Mouse (Mus musculus): Measurements from ENCODE around the gene Fryl. TPM values are rescaled to one million over a fixed set of nuclear protein-coding genes. Genes with fewer than 3 reads are reported as not detected.

Gene Fryl
- polyA plus RNA-seq, 1 experiment: 27.6 TPM

DNA sequence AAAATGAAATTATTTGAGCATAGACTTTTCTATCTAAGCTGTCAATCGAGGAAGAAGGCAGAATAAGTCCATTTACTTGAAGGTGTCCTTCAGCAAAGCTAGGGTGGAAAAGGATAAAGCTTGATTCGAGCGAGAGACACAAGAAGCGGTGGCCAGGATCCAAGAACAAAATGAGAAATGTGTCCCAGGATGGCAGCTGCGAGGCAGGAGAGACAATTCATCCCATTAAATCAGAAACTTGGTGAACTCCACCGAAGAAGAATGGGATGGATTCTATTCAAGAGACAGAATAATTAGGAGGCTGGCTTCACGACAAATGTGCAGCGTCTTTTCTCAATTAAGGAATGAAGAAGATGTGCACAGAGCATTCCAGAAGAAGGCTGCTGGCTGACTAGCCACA is 14.5 kb downstream of the Fryl start:
- peaks cover 33% of the 10 kb centered on the region for H3K36me3 ChIP-seq (replicated peaks; ENCODE audit: low read length)
- TF ChIP-seq FLI1 (IDR thresholded peaks at IDR 0.05; ENCODE audit: low read length): no peak
- TF ChIP-seq GATA1 (IDR thresholded peaks at IDR 0.05; ENCODE audit: borderline replicate concordance, low read length): no peak
- H3K4me3 ChIP-seq (replicated peaks): no peak overlapping the region
- no peaks in the 10 kb centered on the region for H3K9me3 ChIP-seq
- H3K4me1 ChIP-seq: peaks cover 73% of the 10 kb centered on the region
- H3K27me3 ChIP-seq (replicated peaks): no peaks in the 10 kb centered on the region

GRCm38 (mm10) chr5:73241332-73241731 is 15.1 kb downstream of the Fryl start:
- H3K27me3 ChIP-seq (replicated peaks): no peaks in the 10 kb centered on the region
- H3K9me3 ChIP-seq: no peaks in the 10 kb centered on the region
- TF ChIP-seq GATA1 (IDR thresholded peaks at IDR 0.05; ENCODE audit: borderline replicate concordance, low read length): no peak
- TF ChIP-seq FLI1 (IDR thresholded peaks at IDR 0.05; ENCODE audit: low read length): no peak
- peaks cover 33% of the 10 kb centered on the region for H3K36me3 ChIP-seq (replicated peaks; ENCODE audit: low read length)
- peak overlapping the region; percentile 42 for H3K4me3 ChIP-seq (replicated peaks)
- H3K4me1 ChIP-seq: peaks cover 72% of the 10 kb centered on the region

DNA sequence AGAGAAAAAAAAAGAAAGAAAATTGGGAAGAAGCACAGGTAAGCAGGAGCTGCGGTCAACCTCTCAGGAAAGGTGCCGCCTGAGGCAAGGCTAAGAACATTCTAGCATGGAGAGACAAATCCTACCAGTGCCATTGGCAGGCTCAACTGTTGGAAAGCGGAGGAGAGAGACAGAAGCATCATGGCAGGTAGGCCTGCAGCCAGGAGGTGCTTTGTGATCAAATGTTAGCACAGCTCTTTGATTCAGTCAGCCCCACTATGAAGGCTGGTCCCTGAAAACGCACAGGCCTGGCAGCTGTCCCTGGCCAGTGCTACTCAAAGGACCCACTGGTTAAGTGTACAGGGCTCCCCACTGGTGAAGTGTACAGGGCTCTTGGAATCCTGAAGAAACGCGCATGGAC is 16.0 kb downstream of the Fryl start:
- Histone ChIP-seq H3K4me1 (peaks cover 65% of the 10 kb centered on the region), H3K9me3 (no peaks in the 10 kb centered on the region), H3K36me3 (replicated peaks; ENCODE audit: low read length) (peaks cover 29% of the 10 kb centered on the region), H3K27me3 (replicated peaks) (no peaks in the 10 kb centered on the region), H3K4me3 (replicated peaks) (no peak overlapping the region)
- no peak for TF ChIP-seq GATA1 (IDR thresholded peaks at IDR 0.05; ENCODE audit: borderline replicate concordance, low read length)
- no peak for TF ChIP-seq FLI1 (IDR thresholded peaks at IDR 0.05; ENCODE audit: low read length)

- H3K4me3 ChIP-seq (replicated peaks): no peak overlapping the region
- H3K4me1 ChIP-seq: peaks cover 77% of the 10 kb centered on the region
- H3K9me3 ChIP-seq: no peaks in the 10 kb centered on the region
- peaks cover 18% of the 10 kb centered on the region for H3K36me3 ChIP-seq (replicated peaks; ENCODE audit: low read length)
- H3K27me3 ChIP-seq (replicated peaks): no peaks in the 10 kb centered on the region
- TF ChIP-seq FLI1 (IDR thresholded peaks at IDR 0.05; ENCODE audit: low read length): no peak
- TF ChIP-seq GATA1 (IDR thresholded peaks at IDR 0.05; ENCODE audit: borderline replicate concordance, low read length): no peak
Observed at GRCm38 (mm10) chr5:73236894-73237334, 19.5 kb downstream of the Fryl start.

DNA sequence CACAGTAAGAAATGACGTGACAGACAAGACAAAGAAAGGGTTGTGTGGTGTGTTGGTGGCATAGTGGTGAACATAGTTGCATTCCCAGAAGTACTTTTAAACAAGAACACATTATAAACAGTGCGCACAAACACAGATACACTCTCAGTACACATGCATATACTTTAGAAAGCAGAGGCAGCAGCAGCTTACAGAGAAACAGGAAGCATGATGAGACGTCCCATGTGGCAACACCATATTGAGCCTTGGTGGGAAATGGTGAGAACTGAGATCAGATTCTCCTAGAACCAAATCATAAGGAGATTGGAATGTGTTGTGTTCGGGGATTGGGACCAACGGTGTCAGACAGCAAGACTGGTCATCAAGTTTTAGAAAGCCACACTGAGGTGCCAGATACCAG is 21.2 kb downstream of the Fryl start:
- H3K4me1 ChIP-seq: peaks cover 78% of the 10 kb centered on the region
- H3K27me3 ChIP-seq (replicated peaks): no peaks in the 10 kb centered on the region
- no peak overlapping the region for H3K4me3 ChIP-seq (replicated peaks)
- peaks cover 18% of the 10 kb centered on the region for H3K36me3 ChIP-seq (replicated peaks; ENCODE audit: low read length)
- H3K9me3 ChIP-seq: no peaks in the 10 kb centered on the region
- TF ChIP-seq FLI1 (IDR thresholded peaks at IDR 0.05; ENCODE audit: low read length) (no peak), GATA1 (IDR thresholded peaks at IDR 0.05; ENCODE audit: borderline replicate concordance, low read length) (no peak)

GRCm38 (mm10) chr5:73233018-73233881 is 23.2 kb downstream of the Fryl start:
- H3K4me1 ChIP-seq: peaks cover 83% of the 10 kb centered on the region
- peaks cover 20% of the 10 kb centered on the region for H3K36me3 ChIP-seq (replicated peaks; ENCODE audit: low read length)
- H3K27me3 ChIP-seq (replicated peaks): no peaks in the 10 kb centered on the region
- no peaks in the 10 kb centered on the region for H3K9me3 ChIP-seq
- TF ChIP-seq FLI1 (IDR thresholded peaks at IDR 0.05; ENCODE audit: low read length) (no peak), GATA1 (IDR thresholded peaks at IDR 0.05; ENCODE audit: borderline replicate concordance, low read length) (no peak)
- H3K4me3 ChIP-seq (replicated peaks): no peak overlapping the region

DNA sequence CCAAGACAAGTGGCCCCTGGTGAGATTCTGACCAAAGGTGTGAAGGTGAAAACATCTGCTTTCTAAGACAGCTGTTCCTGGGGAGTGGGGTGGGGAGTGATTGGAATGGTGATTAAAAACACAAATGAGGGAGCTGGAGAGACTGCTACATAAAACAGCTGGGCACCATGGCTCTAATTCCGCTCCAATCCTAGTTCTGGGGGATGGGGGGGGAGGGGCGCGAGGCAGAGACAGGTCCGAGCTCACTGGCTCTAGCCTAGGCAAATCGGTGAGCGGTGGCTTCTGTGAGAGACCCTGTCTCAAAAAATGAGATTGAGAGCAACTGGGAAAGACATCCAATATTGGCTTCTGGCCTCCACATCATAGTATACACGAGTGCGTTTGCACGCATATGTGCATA is 24.2 kb downstream of the Fryl start:
- no peaks in the 10 kb centered on the region for H3K27me3 ChIP-seq (replicated peaks)
- peaks cover 83% of the 10 kb centered on the region for H3K4me1 ChIP-seq
- H3K4me3 ChIP-seq (replicated peaks): no peak overlapping the region
- H3K36me3 ChIP-seq (replicated peaks; ENCODE audit: low read length): peaks cover 24% of the 10 kb centered on the region
- H3K9me3 ChIP-seq: no peaks in the 10 kb centered on the region
- TF ChIP-seq FLI1 (IDR thresholded peaks at IDR 0.05; ENCODE audit: low read length) (no peak), GATA1 (IDR thresholded peaks at IDR 0.05; ENCODE audit: borderline replicate concordance, low read length) (no peak)

GRCm38 (mm10) chr5:73231835-73232234 is 24.6 kb downstream of the Fryl start:
- Histone ChIP-seq H3K4me1 (peaks cover 83% of the 10 kb centered on the region), H3K9me3 (no peaks in the 10 kb centered on the region), H3K36me3 (replicated peaks; ENCODE audit: low read length) (peaks cover 24% of the 10 kb centered on the region), H3K4me3 (replicated peaks) (no peak overlapping the region), H3K27me3 (replicated peaks) (no peaks in the 10 kb centered on the region)
- TF ChIP-seq FLI1 (IDR thresholded peaks at IDR 0.05; ENCODE audit: low read length) (no peak), GATA1 (IDR thresholded peaks at IDR 0.05; ENCODE audit: borderline replicate concordance, low read length) (no peak)

DNA sequence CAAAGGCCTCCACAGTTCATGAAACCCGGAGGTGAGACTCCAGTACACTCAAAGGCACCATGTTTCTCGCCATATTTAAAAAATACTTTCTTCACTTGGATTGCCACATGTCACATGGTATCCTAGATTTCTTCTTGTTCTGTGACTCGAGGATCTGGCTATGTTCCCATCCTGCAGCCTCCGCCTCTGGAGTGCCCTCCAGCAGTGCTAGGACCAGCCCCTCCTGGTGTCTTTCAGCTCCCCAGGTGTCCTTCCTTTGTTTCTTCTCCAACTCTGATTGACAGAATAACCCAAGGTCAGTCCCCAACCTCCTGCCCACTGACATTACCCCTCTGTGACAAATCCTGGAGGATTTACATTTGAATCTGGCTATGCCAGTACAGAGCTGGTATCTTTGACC is 26.2 kb downstream of the Fryl start:
- peaks cover 31% of the 10 kb centered on the region for H3K36me3 ChIP-seq (replicated peaks; ENCODE audit: low read length)
- peaks cover 86% of the 10 kb centered on the region for H3K4me1 ChIP-seq

GRCm38 (mm10) chr5:73229467-73229866 is 27.0 kb downstream of the Fryl start:
- Histone ChIP-seq H3K36me3 (replicated peaks; ENCODE audit: low read length) (peaks cover 31% of the 10 kb centered on the region), H3K27me3 (replicated peaks) (no peaks in the 10 kb centered on the region), H3K9me3 (no peaks in the 10 kb centered on the region), H3K4me1 (peaks cover 83% of the 10 kb centered on the region), H3K4me3 (replicated peaks) (no peak overlapping the region)
- no peak for TF ChIP-seq GATA1 (IDR thresholded peaks at IDR 0.05; ENCODE audit: borderline replicate concordance, low read length)

More for the DNA sequence above, 26.2 kb downstream of the Fryl start:
- TF ChIP-seq FLI1 (IDR thresholded peaks at IDR 0.05; ENCODE audit: low read length) (no peak), GATA1 (IDR thresholded peaks at IDR 0.05; ENCODE audit: borderline replicate concordance, low read length) (no peak)
- Histone ChIP-seq H3K4me3 (replicated peaks) (no peak overlapping the region), H3K9me3 (no peaks in the 10 kb centered on the region), H3K27me3 (replicated peaks) (no peaks in the 10 kb centered on the region)
